Mouse (Mus musculus): ENCODE results near the gene Lmf2. TPM values are rescaled to one million over a fixed set of nuclear protein-coding genes. Genes with fewer than 3 reads are reported as not detected.

The Lmf2 gene
- polyA plus RNA-seq, 1 experiment from 2014 or later, result 20.5 TPM

- H3K4me3 ChIP-seq (ENCODE audit: low read depth, low read length), result peak overlapping the region; percentile 68
- peaks cover 3% of the 10 kb centered on the region; the same call in 1 of the 2 replicates for H3K4me1 ChIP-seq (replicated peaks; ENCODE audit: control insufficient read depth, insufficient read depth, low read length)
- peaks cover 41% of the 10 kb centered on the region for H3K36me3 ChIP-seq (ENCODE audit: control insufficient read depth, insufficient read depth)
- 1% methylated on average over 35 of the region's 35 CpGs for WGBS
- peak overlapping the region; percentile 72 for H3K9ac ChIP-seq (ENCODE audit: low read depth, low read length)
- ATAC-seq, result peak; percentile 83
- peaks cover 22% of the 10 kb centered on the region for H3K27me3 ChIP-seq (replicated peaks; ENCODE audit: control insufficient read depth, insufficient read depth, low read length)
- no peaks in the 10 kb centered on the region for H3K9me3 ChIP-seq (ENCODE audit: control insufficient read depth)
- H3K27ac ChIP-seq (ENCODE audit: low read depth, low read length), result peak overlapping the region; percentile 93
- peak; percentile 77 for TF ChIP-seq CTCF (IDR thresholded peaks at IDR 0.05; ENCODE audit: low read depth)
- peak overlapping the region; percentile 89 for H3K4me2 ChIP-seq (replicated peaks; ENCODE audit: low read depth)
These were observed 17.7 kb upstream of the Lmf2 start for GRCm38 (mm10) chr15:89373027-89373761.

DNA sequence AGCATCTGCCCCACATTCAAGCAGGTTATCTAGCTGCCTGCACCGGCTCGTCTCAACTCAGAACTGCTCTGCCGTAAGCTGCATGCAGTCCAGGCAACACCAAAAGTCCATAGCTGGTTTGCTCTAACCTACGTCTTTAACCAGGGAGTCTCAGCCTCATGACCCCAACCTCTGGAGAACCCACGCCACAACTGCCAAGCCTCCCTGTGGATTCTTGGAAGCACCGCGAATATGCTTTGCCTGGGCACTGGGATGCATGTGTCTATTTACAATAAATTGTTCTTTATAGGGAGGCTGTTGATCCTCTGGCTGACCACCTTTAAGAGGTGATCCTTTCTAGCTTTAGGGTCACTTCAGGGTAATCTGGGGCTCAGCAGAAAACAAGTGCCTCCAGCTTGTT lies 17.1 kb upstream of the Lmf2 start:
- peak overlapping the region; percentile 89 for H3K4me2 ChIP-seq (replicated peaks; ENCODE audit: low read depth)
- H3K36me3 ChIP-seq (ENCODE audit: control insufficient read depth, insufficient read depth), result peaks cover 48% of the 10 kb centered on the region
- no peak overlapping the region for H3K9ac ChIP-seq (ENCODE audit: low read depth, low read length)
- peaks cover 16% of the 10 kb centered on the region for H3K27me3 ChIP-seq (replicated peaks; ENCODE audit: control insufficient read depth, insufficient read depth, low read length)
- H3K4me1 ChIP-seq (replicated peaks; ENCODE audit: control insufficient read depth, insufficient read depth, low read length), result peaks cover 3% of the 10 kb centered on the region; the same call in 1 of the 2 replicates
- H3K9me3 ChIP-seq (ENCODE audit: control insufficient read depth), result no peaks in the 10 kb centered on the region
- TF ChIP-seq CTCF (IDR thresholded peaks at IDR 0.05; ENCODE audit: low read depth), result no peak
- no peak for ATAC-seq
- peak overlapping the region; percentile 93; the same call in 1 of the 2 replicates for H3K27ac ChIP-seq (ENCODE audit: low read depth, low read length)
- WGBS, result 76% methylated on average over 7 of the region's 7 CpGs
- H3K4me3 ChIP-seq (ENCODE audit: low read depth, low read length), result peak overlapping the region; percentile 68; the same call in 1 of the 2 replicates

DNA sequence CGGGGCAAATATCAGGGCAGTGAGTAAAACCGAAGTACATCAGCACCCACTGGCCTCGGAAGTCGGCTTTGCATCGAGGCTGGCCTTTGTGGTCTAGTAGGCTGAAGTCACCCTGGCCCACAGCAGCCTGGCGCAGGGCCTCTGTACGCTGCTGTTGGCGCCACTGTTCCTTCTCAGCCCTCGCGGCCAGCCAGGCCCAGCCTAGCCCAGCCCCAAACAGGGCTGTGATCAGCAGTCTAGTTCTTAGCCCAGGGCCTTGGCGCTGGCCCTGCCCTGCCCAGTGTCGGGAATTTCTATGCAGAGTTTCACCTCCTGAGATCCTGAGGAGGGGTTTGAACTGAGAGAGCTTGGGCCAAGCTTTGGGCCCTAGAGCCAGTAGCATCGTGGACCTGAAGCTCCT lies 16.6 kb upstream of the Lmf2 start:
- no peak for ATAC-seq
- Histone ChIP-seq H3K27ac (ENCODE audit: low read depth, low read length) (no peak overlapping the region), H3K27me3 (replicated peaks; ENCODE audit: control insufficient read depth, insufficient read depth, low read length) (peaks cover 11% of the 10 kb centered on the region; the same call in 1 of the 2 replicates), H3K36me3 (ENCODE audit: control insufficient read depth, insufficient read depth) (peaks cover 52% of the 10 kb centered on the region), H3K9me3 (ENCODE audit: control insufficient read depth) (no peaks in the 10 kb centered on the region), H3K4me1 (replicated peaks; ENCODE audit: control insufficient read depth, insufficient read depth, low read length) (peaks cover 3% of the 10 kb centered on the region; the same call in 1 of the 2 replicates), H3K9ac (ENCODE audit: low read depth, low read length) (no peak overlapping the region), H3K4me2 (replicated peaks; ENCODE audit: low read depth) (no peak overlapping the region), H3K4me3 (ENCODE audit: low read depth, low read length) (no peak overlapping the region)
- TF ChIP-seq CTCF (IDR thresholded peaks at IDR 0.05; ENCODE audit: low read depth), result no peak
- 80% methylated on average over 13 of the region's 13 CpGs for WGBS

GRCm38 (mm10) chr15:89365141-89365551 lies 9.7 kb upstream of the Lmf2 start:
- peaks cover 98% of the 10 kb centered on the region for H3K36me3 ChIP-seq (ENCODE audit: control insufficient read depth, insufficient read depth)
- ATAC-seq, result no peak
- no peaks in the 10 kb centered on the region for H3K27me3 ChIP-seq (replicated peaks; ENCODE audit: control insufficient read depth, insufficient read depth, low read length)

GRCm38 (mm10) chr15:89363051-89363450 lies 7.6 kb upstream of the Lmf2 start:
- H3K9ac ChIP-seq (ENCODE audit: low read depth, low read length), result no peak overlapping the region
- H3K27me3 ChIP-seq (replicated peaks; ENCODE audit: control insufficient read depth, insufficient read depth, low read length), result no peaks in the 10 kb centered on the region
- H3K9me3 ChIP-seq (ENCODE audit: control insufficient read depth), result no peaks in the 10 kb centered on the region
- TF ChIP-seq CTCF (IDR thresholded peaks at IDR 0.05; ENCODE audit: low read depth), result no peak
- H3K27ac ChIP-seq (ENCODE audit: low read depth, low read length), result no peak overlapping the region
- WGBS, result 78% methylated on average over 7 of the region's 7 CpGs
- no peak overlapping the region for H3K4me3 ChIP-seq (ENCODE audit: low read depth, low read length)
- no peaks in the 10 kb centered on the region for H3K4me1 ChIP-seq (replicated peaks; ENCODE audit: control insufficient read depth, insufficient read depth, low read length)
- H3K36me3 ChIP-seq (ENCODE audit: control insufficient read depth, insufficient read depth), result peaks cover 80% of the 10 kb centered on the region
- ATAC-seq, result no peak
- no peak overlapping the region for H3K4me2 ChIP-seq (replicated peaks; ENCODE audit: low read depth)

More at GRCm38 (mm10) chr15:89365141-89365551, 9.7 kb upstream of the Lmf2 start:
- no peak overlapping the region for H3K4me3 ChIP-seq (ENCODE audit: low read depth, low read length)
- no peak for TF ChIP-seq CTCF (IDR thresholded peaks at IDR 0.05; ENCODE audit: low read depth)
- H3K9me3 ChIP-seq (ENCODE audit: control insufficient read depth), result no peaks in the 10 kb centered on the region
- H3K4me1 ChIP-seq (replicated peaks; ENCODE audit: control insufficient read depth, insufficient read depth, low read length), result no peaks in the 10 kb centered on the region
- no peak overlapping the region for H3K9ac ChIP-seq (ENCODE audit: low read depth, low read length)
- no peak overlapping the region for H3K4me2 ChIP-seq (replicated peaks; ENCODE audit: low read depth)
- no peak overlapping the region for H3K27ac ChIP-seq (ENCODE audit: low read depth, low read length)
- 96% methylated on average over 4 of the region's 4 CpGs for WGBS

DNA sequence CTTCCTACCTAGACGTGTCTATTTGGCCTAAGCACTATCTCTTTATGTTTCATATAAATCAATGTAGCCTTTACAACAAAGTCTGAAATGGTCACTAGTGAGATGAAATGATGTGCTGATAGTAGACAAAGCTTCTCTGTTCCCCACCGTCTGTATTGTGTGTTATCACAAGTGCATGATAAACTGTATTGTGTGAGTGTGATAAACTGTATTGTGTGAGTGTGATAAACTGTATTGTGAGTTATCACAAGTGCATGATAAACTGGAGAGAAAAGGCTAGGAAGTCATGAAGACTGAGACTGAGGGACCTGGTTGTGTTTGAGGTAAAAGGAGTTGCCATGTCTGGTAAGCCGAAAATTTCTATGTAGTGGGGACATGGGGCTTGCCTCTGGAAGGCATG lies 3.3 kb upstream of the Lmf2 start:
- no peak for ATAC-seq
- Histone ChIP-seq H3K27me3 (replicated peaks; ENCODE audit: control insufficient read depth, insufficient read depth, low read length) (no peaks in the 10 kb centered on the region), H3K9me3 (ENCODE audit: control insufficient read depth) (no peaks in the 10 kb centered on the region), H3K4me3 (ENCODE audit: low read depth, low read length) (no peak overlapping the region), H3K27ac (ENCODE audit: low read depth, low read length) (no peak overlapping the region), H3K4me1 (replicated peaks; ENCODE audit: control insufficient read depth, insufficient read depth, low read length) (peaks cover 6% of the 10 kb centered on the region; the same call in 1 of the 2 replicates), H3K36me3 (ENCODE audit: control insufficient read depth, insufficient read depth) (peaks cover 39% of the 10 kb centered on the region), H3K9ac (ENCODE audit: low read depth, low read length) (no peak overlapping the region), H3K4me2 (replicated peaks; ENCODE audit: low read depth) (no peak overlapping the region)
- no peak for TF ChIP-seq CTCF (IDR thresholded peaks at IDR 0.05; ENCODE audit: low read depth)
- 63% methylated on average over 3 of the region's 3 CpGs for WGBS
